Mouse (Mus musculus) ES-Bruce4 (cell line): ENCODE data around the gene Xpo4. TPM values are rescaled to one million over a fixed set of nuclear protein-coding genes. Genes with fewer than 3 reads are reported as not detected.

ENCODE experiments used
- H3K27ac ChIP-seq: 2 replicates; pipeline ENCODE4 v1.5.1; 2012; ENCODE audit warnings: low read length, inconsistent platforms; ENCODE audit not compliant: insufficient read depth
- H3K27me3 ChIP-seq: 2 replicates; pipeline ENCODE4 v1.6.1; 2012; ENCODE audit warnings: mild to moderate bottlenecking, low read length, inconsistent platforms; ENCODE audit not compliant: control insufficient read depth, poor library complexity, insufficient read depth, severe bottlenecking
- H3K36me3 ChIP-seq: 2 replicates; pipeline ENCODE4 v1.6.1; 2012; ENCODE audit warnings: inconsistent platforms, mild to moderate bottlenecking, low read length, moderate library complexity; ENCODE audit not compliant: control insufficient read depth, poor library complexity, insufficient read depth, severe bottlenecking
- H3K4me1 ChIP-seq: one replicate; pipeline ENCODE4 v1.8.1; 2011; ENCODE audit warnings: low read length; ENCODE audit not compliant: control insufficient read depth, insufficient read depth
- H3K4me3 ChIP-seq: 2 replicates; pipeline ENCODE4 v1.5.1; 2011; ENCODE audit warnings: low read depth, mild to moderate bottlenecking, low read length
- H3K9ac ChIP-seq: 2 replicates; pipeline ENCODE4 v1.6.1; 2012; ENCODE audit warnings: low read depth, mild to moderate bottlenecking, inconsistent platforms; ENCODE audit not compliant: poor library complexity, severe bottlenecking
- H3K9me3 ChIP-seq: replicated peaks from 2 replicates; pipeline ENCODE4 v1.6.1; 2012; ENCODE audit warnings: mild to moderate bottlenecking, low read length, inconsistent platforms; ENCODE audit not compliant: control insufficient read depth, poor library complexity, insufficient read depth, severe bottlenecking
- CTCF ChIP-seq: IDR thresholded peaks from one replicate; pipeline ENCODE4 v1.8.1; 2011; ENCODE audit warnings: low read depth, low read length
- EP300 ChIP-seq: IDR thresholded peaks from 2 replicates; pipeline ENCODE4 v1.6.1; 2011; ENCODE audit warnings: low read depth, low read length; ENCODE audit not compliant: insufficient read depth
- POLR2A ChIP-seq: IDR thresholded peaks from one replicate; pipeline ENCODE4 v1.8.1; 2011; ENCODE audit warnings: low read length; ENCODE audit not compliant: insufficient read depth
- polyA plus RNA-seq: library from polyadenylated mRNA; stranded (reverse); fragments of >200 nt; gene quantifications from 2 replicates; pipeline ENCODE4 v1.2.4, GENCODE M21; 2011; ENCODE audit warnings: low read depth; ENCODE audit not compliant: missing spikeins, insufficient read depth, insufficient read length

Gene Xpo4
- polyA plus RNA-seq, 1 experiment = 64.1 TPM

DNA sequence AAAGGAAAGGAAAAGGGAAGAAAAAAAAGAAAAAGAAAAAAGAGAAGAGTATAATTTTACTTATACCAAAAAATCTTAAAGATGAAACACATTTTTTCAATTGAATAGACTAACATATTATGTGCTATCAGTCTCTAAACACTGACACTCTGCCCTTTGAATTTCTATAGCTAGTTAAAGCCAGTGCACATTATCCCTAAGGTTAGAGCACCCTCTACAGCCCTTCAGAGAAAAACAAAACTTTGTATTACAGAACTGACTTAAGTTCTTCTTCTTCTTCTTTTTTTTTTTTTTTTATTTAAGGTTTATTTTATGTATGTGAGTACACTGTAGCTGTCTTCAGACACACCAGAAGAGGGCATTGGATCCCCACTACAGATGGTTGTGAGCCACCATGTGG is 15.7 kb downstream of the Xpo4 start:
- Histone ChIP-seq H3K9me3 (no peaks in the 10 kb centered on the region), H3K36me3 (peaks cover 15% of the 10 kb centered on the region), H3K27me3 (no peaks in the 10 kb centered on the region), H3K9ac (no peak overlapping the region), H3K4me3 (no peak overlapping the region), H3K27ac (no peak overlapping the region), H3K4me1 (peaks cover 4% of the 10 kb centered on the region)
- TF ChIP-seq EP300 (no peak), CTCF (no peak), POLR2A (no peak)

DNA sequence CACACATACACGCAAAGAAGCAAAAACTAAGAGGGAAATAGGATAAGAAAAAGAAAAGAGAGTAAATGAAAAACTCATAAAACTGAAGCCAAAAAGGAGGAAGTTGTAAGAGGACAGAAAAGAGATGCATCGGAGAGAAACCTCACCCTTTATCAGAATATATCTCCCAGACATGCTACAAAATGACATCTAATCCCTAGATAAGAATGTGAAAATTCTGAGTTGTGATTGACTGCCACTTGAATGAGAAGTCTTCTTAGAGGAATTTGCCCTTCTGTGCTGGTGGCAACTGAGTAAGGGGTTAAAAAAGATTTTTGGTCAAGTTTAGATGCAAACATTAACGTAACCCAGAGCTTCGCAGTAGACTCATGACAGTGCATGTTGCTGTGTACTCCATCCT is 19.1 kb downstream of the Xpo4 start:
- Histone ChIP-seq H3K4me1 (peaks cover 2% of the 10 kb centered on the region), H3K27me3 (no peaks in the 10 kb centered on the region), H3K4me3 (no peak overlapping the region), H3K9me3 (no peaks in the 10 kb centered on the region), H3K9ac (no peak overlapping the region), H3K27ac (no peak overlapping the region), H3K36me3 (peaks cover 20% of the 10 kb centered on the region)
- TF ChIP-seq CTCF (no peak), EP300 (no peak), POLR2A (no peak)

DNA sequence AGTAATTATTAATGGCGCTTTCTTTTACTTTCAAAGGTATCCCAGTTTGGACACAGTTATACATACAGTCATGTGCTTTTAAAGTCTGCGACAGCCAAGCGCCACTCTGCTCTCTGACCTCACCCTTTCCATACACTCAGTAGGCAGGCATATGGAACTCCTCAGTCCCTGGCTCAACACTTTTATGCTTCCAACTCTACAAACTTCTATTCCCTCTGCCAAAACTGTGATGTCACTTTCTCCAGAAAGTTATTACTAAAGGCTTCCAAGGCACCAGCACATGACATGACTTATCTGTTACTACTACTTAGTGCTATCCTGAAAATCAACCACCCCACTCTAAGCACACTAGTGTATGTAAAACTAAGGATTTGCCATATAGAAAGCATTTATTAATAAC is 26.1 kb downstream of the Xpo4 start:
- Histone ChIP-seq H3K36me3 (peaks cover 23% of the 10 kb centered on the region), H3K9ac (no peak overlapping the region), H3K4me3 (no peak overlapping the region), H3K27me3 (no peaks in the 10 kb centered on the region), H3K9me3 (no peaks in the 10 kb centered on the region), H3K4me1 (no peaks in the 10 kb centered on the region), H3K27ac (no peak overlapping the region)
- TF ChIP-seq POLR2A = no peak
- TF ChIP-seq CTCF = no peak
- no peak for TF ChIP-seq EP300

DNA sequence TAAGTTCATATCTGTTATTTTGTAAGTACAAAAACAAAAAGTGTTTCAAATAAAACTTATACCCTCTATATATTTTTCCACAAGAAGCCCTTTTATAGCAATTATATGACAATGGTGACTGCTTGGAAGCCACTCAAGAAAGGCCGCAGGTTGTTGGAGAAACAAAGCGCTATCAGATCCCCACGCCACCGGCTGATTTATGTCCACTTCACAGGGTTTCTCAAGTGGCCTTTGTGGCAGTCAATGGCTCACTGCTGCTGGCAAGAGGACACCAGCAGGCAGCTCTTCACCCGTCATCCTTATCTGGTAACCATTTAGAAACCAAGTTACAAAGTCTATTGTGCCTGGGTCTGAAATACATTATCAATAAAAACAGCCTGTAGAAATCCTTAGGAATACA is 31.1 kb downstream of the Xpo4 start:
- Histone ChIP-seq H3K27me3 (no peaks in the 10 kb centered on the region), H3K27ac (no peak overlapping the region), H3K36me3 (peaks cover 20% of the 10 kb centered on the region), H3K9me3 (no peaks in the 10 kb centered on the region), H3K9ac (no peak overlapping the region), H3K4me1 (no peaks in the 10 kb centered on the region), H3K4me3 (no peak overlapping the region)
- TF ChIP-seq EP300 (no peak), CTCF (no peak)

DNA sequence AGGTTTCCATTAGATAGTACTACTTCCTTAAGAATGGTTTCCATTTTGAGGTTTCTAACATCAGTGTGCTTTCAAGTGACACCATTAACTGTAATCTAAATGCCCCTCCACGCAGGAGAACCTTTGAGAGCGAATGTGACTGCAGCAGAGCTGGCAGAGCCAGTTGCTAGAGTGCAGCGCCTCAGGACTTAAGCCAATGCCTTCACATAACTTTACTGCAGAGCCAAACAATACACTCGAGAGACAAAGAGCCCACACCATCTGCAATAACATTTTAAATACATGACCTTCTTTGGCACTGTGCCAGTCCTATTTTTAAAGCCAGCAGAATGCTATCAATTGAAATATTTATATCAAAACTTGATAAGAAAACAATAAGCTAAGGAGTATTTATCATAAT is 35.6 kb downstream of the Xpo4 start:
- Histone ChIP-seq H3K9ac (no peak overlapping the region), H3K27ac (no peak overlapping the region), H3K4me1 (no peaks in the 10 kb centered on the region), H3K27me3 (no peaks in the 10 kb centered on the region), H3K4me3 (no peak overlapping the region), H3K36me3 (peaks cover 34% of the 10 kb centered on the region), H3K9me3 (no peaks in the 10 kb centered on the region)
- TF ChIP-seq CTCF = no peak
- no peak for TF ChIP-seq POLR2A

DNA sequence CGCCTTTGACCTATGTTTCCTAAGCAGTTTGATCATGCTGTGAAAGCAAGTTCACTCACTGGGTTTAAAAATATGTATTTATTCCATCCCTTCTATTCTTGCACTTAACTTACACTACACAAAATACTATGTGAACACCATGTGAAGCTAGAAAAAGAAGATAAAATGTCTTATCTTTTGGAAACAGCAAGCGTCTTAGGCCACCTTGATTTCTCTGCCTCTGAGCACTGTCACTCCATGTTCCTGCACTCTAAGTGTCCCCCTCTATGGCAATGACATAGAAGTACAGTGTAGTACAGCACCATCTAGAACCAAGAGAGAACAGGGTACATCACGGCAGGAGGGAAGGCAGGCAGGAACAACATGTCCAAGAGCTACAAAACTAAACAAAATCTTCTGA is 42.3 kb downstream of the Xpo4 start:
- no peak overlapping the region for H3K27ac ChIP-seq
- peaks cover 37% of the 10 kb centered on the region for H3K36me3 ChIP-seq
- TF ChIP-seq EP300 (no peak), POLR2A (no peak), CTCF (no peak)

DNA sequence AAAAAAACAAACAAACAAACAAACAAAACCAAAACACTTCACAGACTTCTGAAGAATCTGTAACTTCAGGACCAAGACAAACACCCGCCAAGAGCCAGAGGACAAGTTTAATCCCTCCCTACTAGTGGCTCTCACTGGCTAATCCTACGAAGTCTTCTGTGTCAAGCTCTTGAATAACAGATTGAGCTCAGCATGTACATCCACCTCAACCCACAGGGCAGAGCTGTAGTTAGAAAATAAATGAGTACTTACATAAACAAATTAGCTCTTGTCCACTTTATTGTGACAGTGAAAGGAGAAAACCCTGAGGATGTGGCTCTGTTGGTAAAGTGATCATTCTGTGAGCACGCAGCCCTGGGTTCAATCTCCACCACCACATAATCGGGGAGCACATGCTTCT is 43.5 kb downstream of the Xpo4 start:
- H3K4me3 ChIP-seq = no peak overlapping the region
- H3K27me3 ChIP-seq = no peaks in the 10 kb centered on the region
- H3K9ac ChIP-seq = no peak overlapping the region
- no peaks in the 10 kb centered on the region for H3K4me1 ChIP-seq
- H3K36me3 ChIP-seq = peaks cover 30% of the 10 kb centered on the region
- TF ChIP-seq EP300 (no peak), CTCF (no peak), POLR2A (no peak)
- H3K27ac ChIP-seq = no peak overlapping the region
- no peaks in the 10 kb centered on the region for H3K9me3 ChIP-seq

More for the DNA sequence above, 42.3 kb downstream of the Xpo4 start:
- H3K9me3 ChIP-seq = no peaks in the 10 kb centered on the region
- H3K4me3 ChIP-seq = no peak overlapping the region
- H3K9ac ChIP-seq = no peak overlapping the region
- H3K4me1 ChIP-seq = no peaks in the 10 kb centered on the region
- H3K27me3 ChIP-seq = no peaks in the 10 kb centered on the region
